Mouse (Mus musculus) cerebellum, postnatal 4 days (tissue): Measurements from ENCODE around the gene Sdhb.

Experiments used
- DNase-seq, 2 experiments: peaks; one replicate each; pipeline ENCODE4 v3.0.0; 2022; ENCODE audit warnings: low spot score in 2 of 2, mixed read lengths in 1 of 2

Sdhb gene

DNA sequence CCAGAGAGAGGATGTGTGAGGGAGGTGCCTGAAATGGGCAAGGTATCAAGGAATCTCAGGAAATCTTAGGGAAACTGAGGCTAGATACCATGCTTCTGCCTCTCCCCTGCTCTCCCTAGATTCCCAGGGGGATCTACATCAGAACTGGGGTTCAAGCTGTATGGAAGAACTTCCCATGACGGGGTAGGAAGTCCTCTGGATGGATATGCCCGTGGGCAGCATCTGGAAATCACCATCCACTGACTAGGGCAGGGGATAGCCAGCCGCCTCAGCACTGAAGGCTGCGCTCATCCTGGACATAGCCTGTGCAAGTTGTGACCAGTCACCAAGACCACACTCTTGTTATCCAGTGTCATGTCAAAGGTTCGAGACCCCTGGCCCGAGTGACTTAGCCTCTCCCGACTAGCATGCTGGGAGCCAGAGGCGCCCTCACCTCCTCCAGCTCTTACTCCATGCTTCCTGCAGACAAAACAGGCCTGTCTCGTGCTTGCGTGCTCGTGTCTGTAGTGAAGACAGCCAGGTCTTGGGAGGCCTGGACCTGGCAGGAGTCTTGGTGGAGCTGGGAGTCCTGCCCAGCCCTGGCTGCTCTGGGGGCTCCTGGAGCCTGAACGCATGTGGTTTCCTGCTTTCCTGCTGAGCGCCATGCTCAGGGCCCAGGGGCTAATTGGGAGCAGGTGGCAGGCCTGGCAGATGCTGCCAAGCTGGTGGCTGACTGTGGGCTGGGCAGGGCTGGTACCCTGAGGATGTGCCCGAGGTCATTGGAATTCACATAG, 50.7 kb downstream of the Sdhb start:
- peak in 1 of 2 experiments; percentile 70 for DNase-seq

DNA sequence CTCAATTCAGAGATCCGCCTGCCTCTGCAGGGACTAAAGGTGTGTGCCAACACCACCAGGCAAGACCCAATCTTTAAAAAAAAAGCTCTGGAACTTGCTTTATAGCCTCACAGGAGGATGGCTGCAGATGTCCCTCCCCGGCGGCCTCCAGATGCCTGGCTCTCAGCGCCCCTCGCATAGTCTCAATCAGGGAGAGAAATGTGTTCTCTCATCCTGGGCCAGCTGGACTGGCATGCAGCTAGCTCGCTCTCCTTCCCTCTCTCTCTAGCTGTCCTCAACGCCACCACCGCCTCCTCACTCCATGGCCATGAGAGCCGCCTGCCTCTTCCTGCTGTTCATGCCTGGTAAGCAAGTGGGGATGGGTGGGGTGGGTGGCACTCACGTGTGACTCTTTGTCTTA, 51.6 kb downstream of the Sdhb start:
- DNase-seq: no peak

DNA sequence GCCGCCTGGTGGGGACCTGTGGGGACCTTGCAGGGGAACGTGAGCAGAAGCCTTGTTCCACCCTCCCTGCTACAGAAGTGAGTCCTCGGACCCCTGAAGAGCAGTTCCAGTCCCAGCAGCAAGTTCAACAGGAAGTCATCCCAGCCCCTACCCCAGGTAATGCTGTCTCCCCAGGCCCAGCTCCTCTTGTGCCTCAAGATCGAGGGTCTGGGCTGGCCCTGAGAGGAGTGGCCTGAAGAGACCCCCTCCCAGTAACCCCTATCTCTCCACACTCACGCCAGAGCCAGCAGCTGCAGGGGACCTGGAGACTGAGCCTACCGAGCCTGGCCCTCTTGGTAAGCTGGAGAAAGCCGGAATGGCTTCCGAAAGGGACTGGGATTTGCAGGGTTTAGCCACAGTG, 53.1 kb downstream of the Sdhb start:
- DNase-seq: no peak

DNA sequence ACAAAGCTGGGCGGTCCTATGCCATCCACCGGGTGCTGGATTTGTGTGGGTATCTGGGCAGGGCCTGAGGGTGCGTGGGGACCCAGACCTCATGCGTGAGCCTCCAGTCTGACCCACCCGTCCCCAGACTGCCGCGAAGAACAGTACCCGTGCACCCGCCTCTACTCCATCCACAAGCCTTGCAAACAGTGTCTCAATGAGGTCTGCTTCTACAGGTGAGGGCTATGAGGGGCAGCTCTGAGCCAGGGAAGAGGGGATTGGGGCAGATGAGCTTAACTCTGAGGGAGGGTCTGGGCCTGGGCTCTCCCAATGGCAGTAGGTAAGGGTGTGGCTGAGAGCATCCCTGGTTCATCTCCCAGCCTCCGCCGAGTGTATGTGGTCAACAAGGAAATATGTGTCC, 53.9 kb downstream of the Sdhb start:
- DNase-seq: no peak

DNA sequence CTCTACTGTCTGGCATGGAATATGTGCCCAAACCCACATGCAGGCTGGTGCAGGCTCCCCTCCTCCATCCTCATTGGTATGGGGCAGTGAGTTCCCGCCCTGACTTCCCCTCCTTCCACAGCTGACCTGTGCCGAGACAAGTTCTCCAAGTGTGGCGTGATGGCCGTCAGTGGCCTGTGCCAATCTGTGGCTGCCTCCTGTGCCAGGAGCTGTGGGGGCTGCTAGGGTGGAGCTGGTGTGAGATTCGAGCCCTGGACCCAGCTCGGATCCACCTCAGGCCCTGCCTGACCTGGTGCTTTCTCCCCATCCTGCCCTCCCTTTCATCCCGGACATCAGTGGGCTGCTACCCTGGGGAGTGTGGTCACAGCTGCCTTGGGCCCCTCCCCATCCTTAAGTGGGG, 54.4 kb downstream of the Sdhb start:
- DNase-seq: no peak

DNA sequence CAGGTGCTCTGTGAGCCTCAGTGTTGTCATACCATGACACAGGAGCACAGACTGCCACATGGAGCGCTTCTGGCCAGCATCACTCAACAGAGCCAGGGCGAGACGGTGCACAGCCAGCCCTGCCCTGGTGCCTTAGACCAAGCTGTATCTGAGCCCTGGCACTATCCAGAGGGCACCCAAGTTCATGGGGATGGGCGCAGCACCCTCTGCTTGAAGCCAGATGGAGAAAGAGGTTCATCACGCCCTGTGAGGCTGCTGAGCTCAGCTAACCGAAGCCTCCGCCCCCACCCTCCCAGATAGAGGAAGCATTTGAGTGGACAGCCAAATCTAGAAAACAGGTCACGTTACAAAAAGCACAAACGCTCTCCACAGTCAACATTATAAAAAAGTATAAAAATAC, 55.3 kb downstream of the Sdhb start:
- DNase-seq: no peak

DNA sequence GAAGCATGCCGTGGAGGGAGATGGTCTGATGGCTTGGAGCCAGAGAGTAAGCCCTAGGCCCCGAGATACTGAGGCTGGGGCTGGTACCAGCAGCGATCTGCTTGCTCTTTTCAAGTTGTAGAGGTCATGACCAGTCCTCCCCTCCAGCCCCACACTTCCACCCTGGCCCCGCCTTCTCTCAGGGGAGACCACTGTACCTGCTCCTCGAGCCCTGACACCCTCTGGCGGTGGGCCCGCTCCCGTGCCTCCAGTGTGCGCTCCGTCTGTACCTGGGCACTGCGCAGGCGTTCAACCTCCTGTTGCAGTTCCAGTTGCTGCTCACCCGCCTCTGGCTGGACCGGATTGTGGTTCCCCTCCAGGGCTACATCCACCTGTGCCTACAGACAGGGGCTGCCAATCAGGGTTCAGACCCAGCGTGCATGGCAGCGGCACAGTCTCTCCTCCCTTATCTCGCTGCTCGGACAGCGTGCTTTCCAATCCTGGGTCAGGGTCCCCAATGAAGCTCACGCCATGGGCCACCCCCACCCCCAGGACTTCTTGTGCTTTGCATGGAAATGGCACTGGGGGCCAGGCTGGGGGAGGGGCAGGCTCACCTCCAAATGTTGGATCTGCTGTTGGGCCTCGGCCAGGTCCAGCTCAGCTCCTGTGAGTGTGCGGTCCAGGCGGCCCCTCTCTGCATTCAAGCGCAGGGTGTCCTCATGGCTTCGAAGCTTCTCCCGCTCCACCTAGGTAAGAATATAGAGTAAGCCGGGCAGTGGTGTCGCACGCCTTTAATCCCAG, 56.8 kb downstream of the Sdhb start:
- DNase-seq: no peak

DNA sequence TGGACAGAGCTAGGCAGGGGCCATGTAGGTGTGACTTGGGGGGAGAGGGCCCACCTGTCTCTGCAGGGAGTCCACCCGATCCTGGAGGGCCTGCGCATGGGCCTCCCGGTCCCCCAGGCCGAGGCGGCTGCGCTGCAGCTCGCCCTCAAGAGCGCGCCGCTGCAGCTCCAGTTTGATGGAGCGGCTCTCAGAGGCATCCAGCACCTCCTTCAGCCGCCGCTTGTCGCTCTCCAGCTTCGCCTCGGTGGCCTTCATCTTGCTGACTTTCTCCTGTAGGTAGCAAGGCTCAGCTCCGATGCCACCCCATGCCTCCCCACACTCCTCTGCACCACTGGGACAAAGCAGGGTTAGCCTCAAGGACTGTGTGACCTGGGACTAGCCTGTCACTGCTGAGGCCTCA, 59.2 kb downstream of the Sdhb start:
- DNase-seq: no peak

DNA sequence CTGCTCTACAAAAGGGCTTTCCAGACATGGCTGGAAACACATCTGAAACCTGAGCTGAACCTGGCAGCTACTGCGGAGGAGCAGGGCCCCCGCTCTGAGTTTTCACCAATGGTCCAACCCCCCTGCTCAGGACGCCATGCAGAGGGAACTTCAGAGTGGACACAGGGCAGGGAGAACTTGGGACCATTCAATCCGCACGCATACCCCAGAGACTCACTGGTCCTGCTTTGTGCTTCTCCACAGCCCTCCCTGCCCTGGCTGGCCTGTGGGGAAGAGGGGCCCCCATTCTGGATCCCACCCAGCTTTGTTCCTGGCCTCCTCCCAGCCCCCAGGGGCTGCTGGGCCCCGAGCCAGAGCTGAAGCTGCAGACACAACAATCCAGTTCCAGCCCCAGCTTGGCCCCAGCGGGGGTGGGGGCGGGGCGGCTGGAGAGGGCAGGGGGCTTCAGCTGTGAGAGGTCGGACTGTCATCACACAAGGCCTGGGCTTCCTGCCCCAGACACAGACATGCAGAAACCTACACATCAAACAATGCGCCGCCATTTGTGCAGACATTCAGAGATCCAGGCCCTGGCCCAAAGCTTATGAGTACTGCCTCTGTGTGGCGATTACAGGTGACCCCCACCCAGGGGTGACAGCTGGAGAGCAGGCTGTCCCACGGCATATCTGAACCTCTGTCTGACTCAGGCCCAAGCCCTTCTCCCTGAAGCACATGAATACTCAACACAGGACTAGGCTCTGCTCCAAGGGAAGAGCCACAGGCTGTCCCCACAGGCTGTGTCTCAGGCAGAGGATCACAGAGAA, 60.0 kb downstream of the Sdhb start:
- peak; percentile 77 to 90 for DNase-seq

DNA sequence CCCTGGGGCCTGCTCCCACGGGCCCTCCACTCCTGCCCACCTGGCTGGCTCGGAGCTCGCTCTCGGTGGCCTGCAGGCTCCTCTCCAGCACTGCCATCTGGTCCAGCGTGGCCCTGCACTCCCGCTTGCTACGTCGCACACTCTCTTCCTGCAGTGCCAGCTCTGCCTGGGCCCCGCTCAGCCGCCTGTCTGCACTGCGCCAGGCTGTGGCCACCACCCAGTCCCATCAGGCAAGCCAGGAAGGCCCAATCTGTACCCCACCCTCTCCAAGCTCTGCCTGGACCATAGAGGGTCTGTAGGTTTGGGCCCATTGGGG, 60.6 kb downstream of the Sdhb start:
- DNase-seq: peak in 1 of 2 experiments; percentile 39

DNA sequence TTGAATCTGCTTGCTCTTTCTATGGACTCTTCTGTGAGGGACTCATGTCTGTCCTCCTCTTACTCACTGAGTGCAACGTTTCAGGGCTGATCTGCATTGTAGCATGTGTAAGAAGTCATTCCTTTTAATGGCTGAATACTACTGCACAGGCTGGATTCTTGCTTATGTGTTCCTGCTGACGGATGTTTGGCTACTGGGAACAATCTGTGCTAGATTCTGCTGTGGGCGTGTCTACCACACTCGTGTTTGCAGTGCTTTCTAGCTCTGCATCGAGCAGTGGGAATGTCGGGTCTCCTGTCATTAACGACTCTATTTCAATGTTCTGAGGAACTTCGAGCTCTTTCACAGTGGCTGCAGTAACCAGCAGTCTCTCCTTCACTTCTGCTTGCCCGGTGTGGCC, 63.0 kb downstream of the Sdhb start:
- no peak for DNase-seq

DNA sequence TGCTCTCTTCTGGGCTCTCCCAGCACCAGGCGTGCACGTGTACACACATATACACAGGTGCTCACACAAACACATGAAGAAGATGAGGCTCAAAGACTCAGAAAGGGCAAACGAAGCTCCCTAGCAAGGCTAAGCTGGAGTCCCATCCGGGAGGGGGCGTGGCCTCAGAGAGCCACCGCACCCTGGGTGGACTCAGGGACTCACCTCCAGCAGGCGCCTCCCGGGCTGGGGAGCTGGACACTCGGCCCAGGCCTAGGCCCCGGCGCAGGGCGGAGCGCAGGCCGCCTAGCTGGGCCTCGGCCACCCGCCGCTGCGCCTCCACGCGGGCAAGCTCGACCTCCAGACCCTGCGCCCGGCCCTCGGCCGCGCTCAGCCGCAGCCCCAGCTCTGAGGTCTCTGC, 64.0 kb downstream of the Sdhb start:
- no peak for DNase-seq
